Mouse (Mus musculus) liver, embryonic 14.5 days (tissue): ENCODE results near the gene Agtrap.

Experiments
- CTCF ChIP-seq: IDR thresholded peaks from 2 replicates; pipeline ENCODE4 v1.5.1; 2016; ENCODE audit warnings: antibody characterized with exemption, low read depth, control low read depth
- EP300 ChIP-seq: IDR thresholded peaks from 2 replicates; pipeline ENCODE4 v1.6.1; 2016; ENCODE audit warnings: antibody characterized with exemption, low read depth

- no peak for TF ChIP-seq CTCF
- no peak for TF ChIP-seq EP300
Observed at GRCm38 (mm10) chr4:148128241-148128640, 40.4 kb upstream of the Agtrap start.
